Mouse (Mus musculus) kidney, postnatal 14 days (tissue): ENCODE measurements around the gene Cyb5r3.
A peak's percentile ranks its signal among the peaks of the same experiment; 100 is the strongest.
"Not testable (repeated sequence)": the region's sequence is repeated elsewhere in the genome, so short reads cannot be mapped to it uniquely, and the experiment has no call there.

Experiments
- DNase-seq: peaks from one replicate; pipeline ENCODE4 v3.0.0; 2022; ENCODE audit warnings: mixed read lengths

Gene Cyb5r3

GRCm38 (mm10) chr15:83150073-83150442, 22.3 kb downstream of the Cyb5r3 start:
- DNase-seq: no peak

- peak; percentile 99 for DNase-seq
These were observed 23.0 kb downstream of the Cyb5r3 start, which contains the start of gene Poldip3 for GRCm38 (mm10) chr15:83149196-83150072. Gene Poldip3 (minus strand): TSS chr15:83149384.

- no peak for DNase-seq
These were observed 23.6 kb downstream of the Cyb5r3 start for GRCm38 (mm10) chr15:83148801-83149195.

GRCm38 (mm10) chr15:83148395-83148794, 24.0 kb downstream of the Cyb5r3 start:
- DNase-seq: no peak

GRCm38 (mm10) chr15:83145541-83145940, 26.9 kb downstream of the Cyb5r3 start:
- DNase-seq: no peak

GRCm38 (mm10) chr15:83142861-83143260, 29.5 kb downstream of the Cyb5r3 start:
- DNase-seq: no peak

GRCm38 (mm10) chr15:83135654-83136053, 36.7 kb downstream of the Cyb5r3 start:
- no peak for DNase-seq

- no peak for DNase-seq
These were observed 37.7 kb downstream of the Cyb5r3 start for GRCm38 (mm10) chr15:83134671-83135070.

GRCm38 (mm10) chr15:83129530-83130231, 42.7 kb downstream of the Cyb5r3 start:
- no peak for DNase-seq

GRCm38 (mm10) chr15:83127037-83127436, 45.4 kb downstream of the Cyb5r3 start:
- DNase-seq: not testable (repeated sequence)

- no peak for DNase-seq
These were observed 45.8 kb downstream of the Cyb5r3 start for GRCm38 (mm10) chr15:83126582-83126981.

GRCm38 (mm10) chr15:83124625-83125024, 47.8 kb downstream of the Cyb5r3 start:
- no peak for DNase-seq

GRCm38 (mm10) chr15:83122566-83123145, 49.7 kb downstream of the Cyb5r3 start, which contains the start of gene Rrp7a:
Gene Rrp7a (minus strand): TSS chr15:83122801.
- DNase-seq: peak; percentile 96

GRCm38 (mm10) chr15:83121709-83122565, 50.5 kb downstream of the Cyb5r3 start:
- DNase-seq: peak; percentile 60

GRCm38 (mm10) chr15:83118360-83118759, 54.0 kb downstream of the Cyb5r3 start:
- peak; percentile 73 for DNase-seq

- DNase-seq: no peak
These were observed 57.3 kb downstream of the Cyb5r3 start for GRCm38 (mm10) chr15:83115071-83115470.

- no peak for DNase-seq
These were observed 58.3 kb downstream of the Cyb5r3 start for GRCm38 (mm10) chr15:83114106-83114505.

GRCm38 (mm10) chr15:83112898-83113297, 59.5 kb downstream of the Cyb5r3 start:
- peak; percentile 82 for DNase-seq

GRCm38 (mm10) chr15:83111874-83112273, 60.5 kb downstream of the Cyb5r3 start:
- no peak for DNase-seq

GRCm38 (mm10) chr15:83111290-83111689, 61.1 kb downstream of the Cyb5r3 start:
- DNase-seq: no peak

GRCm38 (mm10) chr15:83107814-83108213, 64.6 kb downstream of the Cyb5r3 start:
- DNase-seq: no peak

GRCm38 (mm10) chr15:83106426-83106825, 66.0 kb downstream of the Cyb5r3 start:
- DNase-seq: no peak
